8 mouse cellular contexts compared by ENCODE assay signal in genomic region chr6:86397257-86397980, GRCm38 (mm10). TPM values are rescaled to one million over a fixed set of nuclear protein-coding genes. Genes with fewer than 3 reads are reported as not detected.
DNase-seq lines count a peak whose midpoint lies in the region; ATAC-seq and TF ChIP-seq lines count a peak whose summit lies in the region.

No protein-coding gene starts in this region.

- peaks cover 6% of the 10 kb centered on the region for H3K36me3 ChIP-seq in embryonic facial prominence, embryonic 12.5 days
- H3K36me3 ChIP-seq in limb, embryonic 12.5 days: peaks cover 16% of the 10 kb centered on the region
- 0 out of 2 replicates have a peak, but pooled peaks cover under 1% of the 10 kb centered on the region for H3K36me3 ChIP-seq in neural tube, embryonic 14.5 days (ENCODE audit: control insufficient read depth, insufficient read depth, low read length)

- peak overlapping the region; percentile 95 for H3K4me3 ChIP-seq in left cerebral cortex, adult 2 months
- H3K4me3 ChIP-seq in embryonic facial prominence, embryonic 12.5 days: peak overlapping the region; percentile 91
- peak overlapping the region; percentile 87 for H3K4me3 ChIP-seq in limb, embryonic 12.5 days (replicated peaks)
- peak overlapping the region; percentile 84 for H3K4me3 ChIP-seq in neural tube, embryonic 14.5 days (ENCODE audit: low read depth, low read length)

- H3K4me2 ChIP-seq in embryonic facial prominence, embryonic 12.5 days (replicated peaks): peak overlapping the region; percentile 87
- H3K4me2 ChIP-seq in limb, embryonic 12.5 days: peak overlapping the region; percentile 90
- peak overlapping the region; percentile 86 for H3K4me2 ChIP-seq in neural tube, embryonic 14.5 days (ENCODE audit: low read depth, low read length)

- H3K27ac ChIP-seq in left cerebral cortex, adult 2 months: peak overlapping the region; percentile 96
- no peak overlapping the region for H3K27ac ChIP-seq in embryonic facial prominence, embryonic 12.5 days
- no peak overlapping the region; the same call in 1 of the 2 replicates for H3K27ac ChIP-seq in limb, embryonic 12.5 days
- H3K27ac ChIP-seq in neural tube, embryonic 14.5 days (ENCODE audit: low read depth, low read length): peak overlapping the region; percentile 86

- ATAC-seq in embryonic facial prominence, embryonic 12.5 days (ENCODE audit: insufficient number of reproducible peaks, insufficient read depth, low FRiP score, low TSS enrichment): no peak
- no peak for ATAC-seq in limb, embryonic 12.5 days (ENCODE audit: insufficient number of reproducible peaks, insufficient read depth, low FRiP score, low TSS enrichment, low read depth)
- no peak; the same call in 1 of the 2 replicates for ATAC-seq in neural tube, embryonic 14.5 days (ENCODE audit: low read depth)

- peaks cover 20% of the 10 kb centered on the region for H3K4me1 ChIP-seq in embryonic facial prominence, embryonic 12.5 days
- H3K4me1 ChIP-seq in limb, embryonic 12.5 days (replicated peaks): peaks cover 23% of the 10 kb centered on the region
- peaks cover 16% of the 10 kb centered on the region for H3K4me1 ChIP-seq in neural tube, embryonic 14.5 days (ENCODE audit: control insufficient read depth, insufficient read depth, low read length)

- intact Hi-C loops in left cerebral cortex, adult 2 months (cut with DNase I): loop anchor here (2.0 kb wide), 2 partner anchors 27 to 269 kb away; partner anchors contain the start of gene Snrpg
- intact Hi-C loops in left cerebral cortex, postnatal 25 days (cut with DNase I): loop anchor here (2.0 kb wide), 2 partner anchors 33 to 269 kb away; partner anchors contain the start of gene Fam136a

- TF ChIP-seq CTCF in left cerebral cortex, adult 2 months (IDR thresholded peaks at IDR 0.05): no peak

- DNase-seq in left cerebral cortex, adult 2 months (ENCODE audit: extremely low spot score in 1 of 2, low spot score in 2 of 2): no peak
- no peak for DNase-seq in left cerebral cortex, postnatal 25 days (ENCODE audit: low spot score in 2 of 2)
- no peak for DNase-seq in urinary bladder, postnatal 4 days (ENCODE audit: low spot score in 2 of 2)
- no peak for DNase-seq in left cerebral cortex, adult 9 months (ENCODE audit: low spot score in 2 of 2)
- DNase-seq in frontal cortex, postnatal 10 days (ENCODE audit: low spot score in 2 of 2): no peak

- peak overlapping the region; percentile 86 for H3K9ac ChIP-seq in embryonic facial prominence, embryonic 12.5 days
- peak overlapping the region; percentile 81 for H3K9ac ChIP-seq in limb, embryonic 12.5 days (replicated peaks)
- peak overlapping the region; percentile 97 for H3K9ac ChIP-seq in neural tube, embryonic 14.5 days (replicated peaks; ENCODE audit: low read depth, low read length)

- 5% methylated on average over 14 of the region's 14 CpGs for WGBS in embryonic facial prominence, embryonic 12.5 days
- WGBS in limb, embryonic 12.5 days: 7% methylated on average over 14 of the region's 14 CpGs
- 6% methylated on average over 14 of the region's 14 CpGs for WGBS in neural tube, embryonic 14.5 days

- H3K27me3 ChIP-seq in embryonic facial prominence, embryonic 12.5 days: no peaks in the 10 kb centered on the region
- H3K27me3 ChIP-seq in limb, embryonic 12.5 days: 0 out of 2 replicates have a peak, but pooled peaks cover 3% of the 10 kb centered on the region
- H3K27me3 ChIP-seq in neural tube, embryonic 14.5 days (ENCODE audit: control insufficient read depth, insufficient read depth, low read length): no peaks in the 10 kb centered on the region; the same call in 1 of the 2 replicates

- H3K9me3 ChIP-seq in embryonic facial prominence, embryonic 12.5 days: no peaks in the 10 kb centered on the region
- no peaks in the 10 kb centered on the region for H3K9me3 ChIP-seq in limb, embryonic 12.5 days
- H3K9me3 ChIP-seq in neural tube, embryonic 14.5 days (ENCODE audit: control insufficient read depth, low read length): no peaks in the 10 kb centered on the region

RNA-seq across cellular contexts. Expression of gene Pcyox1, which starts 0.5 kb away (rescaled TPM):
- total RNA-seq in left cerebral cortex, adult 2 months (2021): 100 to 1,000 TPM; 105 to 115 TPM
- total RNA-seq in left cerebral cortex, postnatal 25 days (2021): 100 to 1,000 TPM in 1 of 2 experiments, 10 to 100 TPM in 1; 95.3 to 104 TPM
- 85.3 and 86.4 TPM in 2 replicates for polyA plus RNA-seq in embryonic facial prominence, embryonic 12.5 days (2016; fragmentation: Nextera tagmentation; extraction: Ambion mirVana)
- 76.4 and 79.3 TPM in 2 replicates for polyA plus RNA-seq in limb, embryonic 12.5 days (2016; fragmentation: Nextera tagmentation; extraction: Ambion mirVana)
- 100 and 110 TPM in 2 replicates for polyA plus RNA-seq in neural tube, embryonic 14.5 days (2014; fragmentation: Nextera tagmentation; extraction: Ambion mirVana)

RNA-seq across cellular contexts. Expression of gene Tia1, which starts 6.6 kb away (rescaled TPM):
- 100 to 1,000 TPM; 117 to 119 TPM for total RNA-seq in left cerebral cortex, adult 2 months (2021)
- 100 to 1,000 TPM; 107 to 116 TPM for total RNA-seq in left cerebral cortex, postnatal 25 days (2021)
- 318 and 338 TPM in 2 replicates for polyA plus RNA-seq in embryonic facial prominence, embryonic 12.5 days (2016; fragmentation: Nextera tagmentation; extraction: Ambion mirVana)
- 298 and 331 TPM in 2 replicates for polyA plus RNA-seq in limb, embryonic 12.5 days (2016; fragmentation: Nextera tagmentation; extraction: Ambion mirVana)
- 364 and 402 TPM in 2 replicates for polyA plus RNA-seq in neural tube, embryonic 14.5 days (2014; fragmentation: Nextera tagmentation; extraction: Ambion mirVana)

RNA-seq across cellular contexts. Expression of gene Snrpg, which starts 26.3 kb away (rescaled TPM):
- total RNA-seq in left cerebral cortex, adult 2 months (2021): 10 to 100 TPM; 54.8 to 61.9 TPM
- 10 to 100 TPM; 58.9 to 62.2 TPM for total RNA-seq in left cerebral cortex, postnatal 25 days (2021)
- polyA plus RNA-seq in embryonic facial prominence, embryonic 12.5 days (2016; fragmentation: Nextera tagmentation; extraction: Ambion mirVana): 637 and 711 TPM in 2 replicates
- 790 and 833 TPM in 2 replicates for polyA plus RNA-seq in limb, embryonic 12.5 days (2016; fragmentation: Nextera tagmentation; extraction: Ambion mirVana)
- polyA plus RNA-seq in neural tube, embryonic 14.5 days (2014; fragmentation: Nextera tagmentation; extraction: Ambion mirVana): 341 and 393 TPM in 2 replicates

RNA-seq across cellular contexts. Expression of gene Gm44790, which starts 29.0 kb away (rescaled TPM):
- not detected for total RNA-seq in left cerebral cortex, adult 2 months (2021)
- not detected for total RNA-seq in left cerebral cortex, postnatal 25 days (2021)
- polyA plus RNA-seq in embryonic facial prominence, embryonic 12.5 days (2016; fragmentation: Nextera tagmentation; extraction: Ambion mirVana): not detected in 2 replicates
- polyA plus RNA-seq in limb, embryonic 12.5 days (2016; fragmentation: Nextera tagmentation; extraction: Ambion mirVana): 0.50 TPM in 1 of 2 replicates, not detected in the other
- polyA plus RNA-seq in neural tube, embryonic 14.5 days (2014; fragmentation: Nextera tagmentation; extraction: Ambion mirVana): 1.9 TPM in 1 of 2 replicates, not detected in the other

RNA-seq across cellular contexts. Expression of gene Fam136a, which starts 32.0 kb away (rescaled TPM):
- total RNA-seq in left cerebral cortex, adult 2 months (2021): 10 to 100 TPM; 21.3 to 21.8 TPM
- 10 to 100 TPM; 23.9 to 24.1 TPM for total RNA-seq in left cerebral cortex, postnatal 25 days (2021)
- 132 and 137 TPM in 2 replicates for polyA plus RNA-seq in embryonic facial prominence, embryonic 12.5 days (2016; fragmentation: Nextera tagmentation; extraction: Ambion mirVana)
- polyA plus RNA-seq in limb, embryonic 12.5 days (2016; fragmentation: Nextera tagmentation; extraction: Ambion mirVana): 145 and 146 TPM in 2 replicates
- polyA plus RNA-seq in neural tube, embryonic 14.5 days (2014; fragmentation: Nextera tagmentation; extraction: Ambion mirVana): 111 and 118 TPM in 2 replicates

Comparison
In these comparisons a context has a peak if more than half of its experiments do, and no peak if none do; other contexts are left out.
1. H3K27ac ChIP-seq: peak in left cerebral cortex, adult 2 months (single experiment) and neural tube, embryonic 14.5 days (single experiment); none in embryonic facial prominence, embryonic 12.5 days (single experiment) and limb, embryonic 12.5 days (single experiment).
2. Peak in every context shown above with its lines, with median percentiles within 50 percentile points of each other: H3K4me3 ChIP-seq, H3K4me2 ChIP-seq and H3K9ac ChIP-seq.